Mouse (Mus musculus) liver, postnatal 0 days (tissue): Measurements from ENCODE around the gene Mgat5.

Experiments used
- CTCF ChIP-seq: sonication (generic); IDR thresholded peaks from 2 replicates; pipeline ENCODE4 v1.5.1; 2016; ENCODE audit warnings: antibody characterized with exemption, low read depth
- EP300 ChIP-seq: IDR thresholded peaks from 2 replicates; pipeline ENCODE4 v1.6.1; 2016; ENCODE audit warnings: antibody characterized with exemption, low read depth, mild to moderate bottlenecking

DNA sequence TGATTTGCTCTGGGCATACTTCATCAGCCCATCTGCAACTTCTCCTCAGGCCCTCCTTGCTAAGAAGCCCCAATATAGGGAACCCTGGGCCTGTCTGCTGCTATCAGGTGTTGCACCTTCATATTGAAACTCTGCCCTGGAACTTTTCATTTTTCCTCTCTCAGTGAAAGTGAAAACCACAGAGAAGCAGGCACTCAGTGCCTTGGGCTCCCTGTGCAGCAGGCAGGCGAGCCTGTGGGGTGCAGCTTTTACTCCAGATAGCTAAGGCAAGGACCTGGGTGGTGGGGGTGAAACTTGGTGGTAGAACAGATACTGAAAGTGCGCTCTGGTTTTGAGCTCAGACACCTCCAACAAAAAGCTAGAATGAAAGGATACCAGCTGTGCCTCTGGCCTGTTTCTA lies 100.8 kb downstream of the Mgat5 start:
- no peak for TF ChIP-seq EP300
- TF ChIP-seq CTCF: no peak
